Mouse (Mus musculus): Measurements from ENCODE around the gene Dock10. TPM values are rescaled to one million over a fixed set of nuclear protein-coding genes. Genes with fewer than 3 reads are reported as not detected.

Dock10 gene
- total RNA-seq, 4 experiments from 2014 or later = 3.5 to 4.8 (median 4.3) TPM

DNA sequence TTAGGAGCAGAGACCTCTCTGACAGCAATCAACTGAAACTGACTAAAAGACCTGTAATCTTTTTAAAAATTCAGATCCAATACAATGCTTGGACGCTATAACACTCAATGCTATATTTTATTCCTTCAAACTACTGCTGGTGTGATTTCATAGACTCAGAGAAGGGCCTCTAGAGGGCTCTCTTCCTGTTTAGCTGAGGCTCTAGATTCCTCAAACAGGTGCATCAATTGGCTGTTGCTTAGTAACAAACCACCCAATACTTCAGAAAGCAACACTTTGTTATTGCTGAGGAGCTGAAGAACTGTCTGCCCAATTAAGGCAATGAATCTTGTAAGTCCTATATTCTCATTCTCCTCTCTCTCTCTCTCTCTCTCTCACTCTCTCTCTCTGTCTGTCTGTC lies 30.1 kb downstream of the Dock10 start:
- DNase-seq (ENCODE audit: low spot score) = no peak

GRCm38 (mm10) chr1:80727403-80727802 lies 30.9 kb downstream of the Dock10 start:
- DNase-seq (ENCODE audit: low spot score) = no peak

DNA sequence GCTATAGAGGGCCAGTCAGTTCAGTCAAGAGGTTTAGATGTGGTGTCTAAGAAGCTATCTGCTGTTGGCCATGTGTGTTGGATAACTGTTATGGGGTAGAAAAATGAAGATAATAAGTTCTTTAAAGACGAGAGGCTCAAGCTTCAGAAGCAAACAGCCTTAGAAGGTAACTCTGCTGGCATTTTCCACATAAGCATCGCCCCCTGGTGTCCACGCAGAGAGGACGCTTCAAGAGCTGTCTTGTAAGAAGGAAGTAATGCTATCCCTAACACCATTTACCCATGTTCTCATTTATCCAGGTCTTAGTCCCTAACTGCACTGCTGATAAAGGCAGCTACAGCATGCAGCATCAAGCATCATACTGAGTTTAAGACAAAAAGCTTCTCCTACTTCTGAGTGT lies 35.7 kb downstream of the Dock10 start:
- peak; percentile 28 for DNase-seq (ENCODE audit: low spot score)

GRCm38 (mm10) chr1:80722001-80722400 lies 36.3 kb downstream of the Dock10 start:
- DNase-seq (ENCODE audit: low spot score) = no peak

DNA sequence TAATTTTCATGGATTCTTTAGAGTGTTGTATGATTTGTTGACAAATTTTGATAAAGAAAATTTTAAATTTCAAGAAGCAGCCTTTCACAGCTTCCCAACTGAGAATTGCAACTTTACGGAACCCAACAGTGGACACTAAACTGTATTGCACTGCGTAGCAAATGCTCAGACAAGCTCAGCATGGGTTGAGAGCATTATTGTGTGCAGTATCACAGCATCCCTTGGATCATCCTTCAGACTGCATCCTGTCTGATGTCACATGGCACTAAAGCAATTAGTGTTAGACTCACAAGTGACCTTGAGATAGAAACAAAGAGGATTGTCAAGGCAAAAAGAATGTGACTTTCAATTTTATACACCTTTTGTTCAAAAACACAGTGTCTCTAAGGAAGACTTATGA lies 37.1 kb downstream of the Dock10 start:
- DNase-seq (ENCODE audit: low spot score) = no peak

- no peak for DNase-seq (ENCODE audit: low spot score)
Measured at GRCm38 (mm10) chr1:80720146-80720545, 38.2 kb downstream of the Dock10 start.

GRCm38 (mm10) chr1:80719436-80719835 lies 38.9 kb downstream of the Dock10 start:
- DNase-seq (ENCODE audit: low spot score) = no peak

- DNase-seq (ENCODE audit: low spot score) = no peak
Measured at GRCm38 (mm10) chr1:80718666-80719065, 39.7 kb downstream of the Dock10 start.

- DNase-seq (ENCODE audit: low spot score) = no peak
Measured at GRCm38 (mm10) chr1:80715917-80716316, 42.4 kb downstream of the Dock10 start.

DNA sequence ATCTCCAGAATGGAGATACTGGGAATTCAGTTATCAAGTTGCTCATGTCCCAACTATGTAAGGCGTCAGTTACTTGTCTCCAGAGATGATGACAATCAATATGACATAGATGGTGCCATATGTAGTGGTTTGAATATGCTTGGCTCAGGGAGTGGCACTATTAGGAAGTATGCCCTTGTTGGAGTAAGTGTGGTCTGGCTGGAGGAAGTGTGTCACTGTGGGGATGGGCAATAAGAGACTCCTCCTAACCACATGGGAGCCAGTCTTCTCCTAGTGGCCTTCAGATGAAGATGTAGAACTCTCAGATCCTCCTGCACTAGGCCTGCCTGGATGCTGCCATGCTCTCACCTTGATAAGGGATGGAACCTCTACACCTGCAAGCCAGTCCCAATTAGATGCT lies 44.4 kb downstream of the Dock10 start:
- no peak for DNase-seq (ENCODE audit: low spot score)

DNA sequence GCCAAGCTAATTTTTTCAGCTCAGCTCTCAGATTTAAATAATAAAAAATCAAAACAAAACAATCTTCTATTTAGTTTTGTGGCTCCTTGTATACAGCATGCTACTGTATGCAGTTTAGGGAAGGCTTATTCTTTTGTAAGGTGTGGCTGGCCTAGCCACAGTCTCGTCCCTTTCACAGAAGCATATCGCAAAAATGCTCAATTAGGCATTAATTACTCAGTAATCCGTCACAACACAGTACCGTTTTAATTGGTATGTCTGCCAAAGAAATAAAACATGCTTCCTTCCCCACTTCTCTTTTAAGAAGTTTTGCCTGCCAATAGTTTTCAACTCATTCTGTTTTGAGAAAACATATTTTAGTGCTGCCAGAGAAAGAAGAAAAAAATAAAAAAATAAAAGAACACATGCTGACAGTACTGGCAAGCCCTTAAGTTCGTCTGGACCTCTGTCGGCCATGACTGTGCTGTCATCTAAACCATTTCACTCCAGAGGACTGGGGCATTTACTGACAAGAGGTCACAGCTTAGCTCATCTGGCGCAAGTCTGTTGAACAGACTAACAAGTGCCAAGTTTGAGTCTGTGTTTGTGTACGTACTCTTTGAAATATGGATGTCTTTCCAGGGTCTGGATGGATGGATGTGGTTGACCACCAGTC lies 47.6 kb downstream of the Dock10 start:
- DNase-seq (ENCODE audit: low spot score) = peak; percentile 31

DNA sequence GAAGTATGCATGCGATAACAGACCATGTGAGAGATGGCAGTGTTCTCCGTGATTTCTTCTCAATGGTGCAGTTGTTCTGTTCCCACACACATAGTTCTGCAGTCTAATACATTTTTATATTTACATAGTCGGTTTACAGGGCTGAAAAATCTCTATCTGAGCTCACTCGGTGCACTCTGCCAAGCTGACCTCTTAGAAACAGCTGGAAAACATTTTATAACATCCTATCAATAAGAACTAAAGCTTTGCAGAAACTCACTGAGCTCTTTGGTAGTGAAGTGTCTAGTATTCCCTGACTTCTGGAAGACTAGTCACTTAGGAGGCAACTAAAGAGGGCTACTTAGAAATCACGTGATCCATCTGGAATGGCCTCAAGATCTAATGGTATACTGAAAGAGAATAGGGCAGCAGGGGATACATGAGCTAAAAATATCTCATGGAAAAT lies 48.2 kb downstream of the Dock10 start:
- DNase-seq (ENCODE audit: low spot score) = peak; percentile 26

DNA sequence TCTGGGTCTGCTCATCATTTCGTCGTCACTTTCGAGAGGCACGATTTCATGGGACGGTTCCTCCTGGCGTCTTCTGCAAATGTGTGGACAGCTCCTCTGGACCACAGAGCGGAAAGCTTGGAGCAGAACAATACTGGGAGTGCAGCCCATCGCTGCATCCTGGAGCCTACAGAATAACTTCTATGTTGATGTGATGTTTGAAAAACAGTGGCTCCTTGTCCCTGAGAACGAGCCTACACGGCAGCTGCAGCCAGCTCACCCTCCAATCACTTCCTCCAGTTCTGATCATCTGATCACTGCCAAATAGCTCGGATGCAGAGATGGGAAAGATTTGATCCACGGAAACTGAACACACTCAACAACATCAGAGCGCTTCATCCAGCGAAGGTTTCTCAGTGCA lies 49.0 kb downstream of the Dock10 start:
- DNase-seq (ENCODE audit: low spot score) = no peak

GRCm38 (mm10) chr1:80703279-80703678 lies 55.0 kb downstream of the Dock10 start:
- no peak for DNase-seq (ENCODE audit: low spot score)

GRCm38 (mm10) chr1:80676004-80676673 lies 82.2 kb downstream of the Dock10 start:
- no peak for DNase-seq (ENCODE audit: low spot score)

GRCm38 (mm10) chr1:80671730-80672129 lies 86.6 kb downstream of the Dock10 start:
- no peak for DNase-seq (ENCODE audit: low spot score)

GRCm38 (mm10) chr1:80671056-80671455 lies 87.3 kb downstream of the Dock10 start:
- DNase-seq (ENCODE audit: low spot score) = no peak

- DNase-seq (ENCODE audit: low spot score) = no peak
Measured at GRCm38 (mm10) chr1:80670387-80670786, 87.9 kb downstream of the Dock10 start.

DNA sequence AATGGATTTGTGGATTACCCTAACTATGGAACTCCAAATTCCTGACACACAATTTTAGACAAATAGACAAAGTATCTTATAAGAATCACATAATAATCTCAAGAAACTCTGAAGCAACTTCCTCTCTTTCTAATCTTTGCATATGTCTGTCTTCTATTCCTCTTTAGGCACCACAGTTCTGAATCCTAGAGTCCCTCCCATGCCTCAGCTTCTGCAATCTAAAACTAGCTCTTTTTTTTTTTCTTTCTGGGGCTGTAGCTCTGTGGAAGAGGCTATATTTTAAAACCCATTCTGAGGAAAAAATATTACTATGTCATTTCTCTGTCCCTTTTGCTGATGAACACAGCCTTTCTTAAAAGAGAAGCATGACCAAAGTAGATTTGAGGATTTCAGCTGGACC lies 92.6 kb downstream of the Dock10 start:
- DNase-seq (ENCODE audit: low spot score) = no peak

- DNase-seq (ENCODE audit: low spot score) = peak; percentile 39
Measured at GRCm38 (mm10) chr1:80665161-80665560, 93.2 kb downstream of the Dock10 start.

DNA sequence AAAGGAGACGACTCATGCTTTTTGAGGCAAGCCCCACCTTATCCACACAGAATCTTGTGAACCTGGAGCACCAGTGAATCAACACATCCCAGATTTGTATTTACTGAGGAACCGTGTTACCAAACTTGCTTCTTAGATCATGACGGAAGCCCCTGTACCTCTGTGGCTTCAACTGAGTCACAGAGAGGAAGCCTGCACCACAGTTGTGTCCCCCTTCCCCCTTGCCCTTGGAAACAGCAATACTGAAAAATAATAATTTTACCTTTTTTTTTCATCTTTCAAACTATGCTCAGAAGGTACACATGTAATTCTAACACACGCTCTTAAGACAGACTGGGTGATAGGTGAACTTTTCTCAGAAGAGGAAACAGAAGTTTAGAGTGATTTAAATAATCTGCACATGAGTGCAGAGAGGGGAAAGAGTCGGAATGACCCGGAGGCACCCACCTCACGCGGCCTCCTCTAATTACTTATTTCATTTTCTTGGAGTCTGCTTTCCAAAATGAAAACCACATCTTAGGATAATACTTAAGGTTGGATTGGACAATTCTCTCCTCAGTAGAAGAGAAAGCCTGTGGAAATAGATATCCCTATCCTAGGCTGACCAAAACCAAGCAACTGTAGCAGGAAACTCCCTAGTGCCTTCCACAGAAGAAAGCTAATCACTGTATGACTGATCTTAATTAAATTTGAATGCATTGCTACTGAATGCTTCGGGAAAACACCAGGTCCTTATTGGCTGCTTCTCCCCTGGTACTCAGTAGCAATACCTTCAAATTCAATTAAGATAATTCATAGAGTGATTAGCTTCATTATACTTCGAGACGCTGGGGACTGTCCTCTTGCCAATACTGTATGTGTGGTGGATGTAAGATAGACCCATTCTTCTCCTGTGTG lies 96.6 kb downstream of the Dock10 start:
- no peak for DNase-seq (ENCODE audit: low spot score)

DNA sequence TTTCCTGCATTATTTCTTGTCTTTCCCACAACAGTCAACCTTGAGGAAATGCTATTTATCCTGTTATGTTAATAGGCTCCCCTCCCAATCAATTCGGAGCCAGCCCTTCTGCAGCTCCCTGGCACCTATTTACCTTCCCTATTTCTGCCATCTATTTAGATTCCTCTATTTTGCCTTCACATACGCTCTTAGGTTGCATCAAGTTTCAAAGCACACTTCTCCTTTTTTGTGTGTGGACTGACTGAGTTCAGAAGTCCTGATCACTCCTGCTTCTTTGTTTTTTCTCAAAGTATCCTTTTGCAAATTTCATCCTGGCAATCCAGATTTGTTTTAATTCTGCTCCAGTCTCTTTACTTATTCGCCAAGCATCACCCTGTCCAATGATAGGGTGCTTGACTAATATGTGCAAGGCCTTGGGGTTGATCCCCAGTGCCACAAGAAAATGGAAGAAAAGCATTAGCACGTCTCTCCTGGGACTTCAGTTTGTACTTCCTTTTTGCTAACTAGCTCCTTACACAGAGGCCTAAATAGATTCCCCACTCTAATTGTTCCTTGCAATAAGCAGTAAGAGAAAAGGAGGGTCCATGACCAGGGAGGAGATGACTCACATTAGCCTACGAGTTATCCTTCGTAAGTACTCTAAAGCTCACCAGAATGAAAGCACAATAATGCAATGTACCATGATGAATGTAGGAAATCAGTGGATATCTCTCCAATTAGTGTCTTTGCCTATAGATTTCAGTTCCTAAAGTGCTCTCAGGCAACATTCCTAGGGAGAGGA lies 98.7 kb downstream of the Dock10 start:
- no peak for DNase-seq (ENCODE audit: low spot score)

Data from heart, adult 8-10 months (tissue).